Mouse (Mus musculus) monocyte, adult 5-6 weeks (primary cell): ENCODE measurements around the gene Rras2. TPM values are rescaled to one million over a fixed set of nuclear protein-coding genes. Genes with fewer than 3 reads are reported as not detected.
A peak's percentile ranks its signal among the peaks of the same experiment; 100 is the strongest.

Experiments used
- ATAC-seq: fragments of 153-309, 156-312 bp; replicated peaks from 2 replicates; pipeline ENCODE4 v1.8.0; 2017; ENCODE audit warnings: mild to moderate bottlenecking; ENCODE audit not compliant: low TSS enrichment, insufficient number of reproducible peaks, severe bottlenecking, poor library complexity, low FRiP score
- total RNA-seq: library from RNA; stranded (forward); fragments of 200-1000, 200-491, 200-594 nt; gene quantifications from 3 replicates; pipeline ENCODE4 v1.2.3, GENCODE M21; 2017

Gene Rras2
- total RNA-seq, 1 experiment from 2014 or later = 17.4 TPM

DNA sequence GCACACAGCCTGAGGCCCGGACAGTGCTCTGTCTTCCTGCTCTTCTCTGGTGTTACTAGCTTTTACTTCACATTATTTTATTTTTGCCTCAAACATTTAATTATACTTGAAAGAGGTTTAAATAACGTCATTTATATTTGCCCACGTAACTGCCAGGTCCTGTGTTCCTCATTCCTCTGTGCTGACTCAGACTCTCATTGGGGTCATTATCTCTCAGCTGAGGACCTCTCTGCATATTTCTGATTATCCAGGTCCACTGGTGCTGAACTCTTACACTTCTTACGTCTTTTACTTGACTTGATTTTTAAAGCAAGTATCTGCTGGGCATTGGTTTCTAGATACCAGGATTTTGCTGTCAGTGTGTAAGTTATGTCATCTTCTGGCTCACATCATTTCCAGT, 63.9 kb downstream of the Rras2 start:
- ATAC-seq = no peak

DNA sequence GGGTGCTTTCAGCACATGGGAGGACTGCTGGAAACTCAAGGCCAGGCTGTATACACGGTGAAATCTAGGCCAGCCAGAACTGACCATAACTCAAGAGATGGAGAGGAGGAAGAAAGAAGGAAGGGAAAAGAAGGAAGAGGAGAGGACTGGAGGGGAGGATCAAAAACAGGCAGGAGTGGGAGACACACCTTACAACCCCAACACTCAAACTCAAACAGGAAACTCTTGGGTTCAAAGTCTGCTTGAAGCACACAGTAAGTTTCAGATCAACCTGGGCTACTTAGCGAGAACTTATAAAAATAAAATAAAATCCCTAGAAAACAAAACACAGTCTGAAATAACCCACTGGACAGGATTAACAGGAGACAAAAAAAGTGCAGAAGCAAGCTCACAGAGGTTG, 71.8 kb downstream of the Rras2 start:
- no peak for ATAC-seq

DNA sequence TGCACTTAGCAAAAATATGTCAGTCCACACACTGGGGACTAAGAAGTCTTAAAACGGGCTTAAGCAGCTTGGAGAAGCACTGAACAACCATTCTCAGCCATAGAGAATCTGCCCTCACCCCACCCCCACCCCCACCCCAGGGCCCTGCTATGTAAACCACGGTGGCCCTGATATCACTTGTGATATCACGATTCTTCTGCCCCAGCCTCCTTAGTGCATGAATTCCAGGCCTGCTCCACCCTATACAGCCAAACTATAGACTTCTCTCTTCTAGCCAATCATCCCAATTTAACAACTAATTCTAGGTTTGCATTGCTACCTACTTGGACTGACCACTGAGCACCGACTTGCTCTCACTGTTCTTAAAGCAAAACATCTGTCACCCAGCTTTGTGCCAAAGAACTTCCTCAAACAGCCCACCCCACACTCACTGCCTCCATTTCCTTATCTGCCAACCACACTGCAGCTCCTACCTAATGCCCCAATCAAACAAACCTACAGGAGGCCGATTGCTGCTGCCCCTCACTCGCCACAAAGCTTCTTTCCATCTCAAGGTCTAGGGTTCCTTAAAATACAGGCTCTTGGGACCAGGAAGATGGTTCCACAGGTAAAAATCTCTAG, 73.5 kb downstream of the Rras2 start:
- ATAC-seq = no peak

DNA sequence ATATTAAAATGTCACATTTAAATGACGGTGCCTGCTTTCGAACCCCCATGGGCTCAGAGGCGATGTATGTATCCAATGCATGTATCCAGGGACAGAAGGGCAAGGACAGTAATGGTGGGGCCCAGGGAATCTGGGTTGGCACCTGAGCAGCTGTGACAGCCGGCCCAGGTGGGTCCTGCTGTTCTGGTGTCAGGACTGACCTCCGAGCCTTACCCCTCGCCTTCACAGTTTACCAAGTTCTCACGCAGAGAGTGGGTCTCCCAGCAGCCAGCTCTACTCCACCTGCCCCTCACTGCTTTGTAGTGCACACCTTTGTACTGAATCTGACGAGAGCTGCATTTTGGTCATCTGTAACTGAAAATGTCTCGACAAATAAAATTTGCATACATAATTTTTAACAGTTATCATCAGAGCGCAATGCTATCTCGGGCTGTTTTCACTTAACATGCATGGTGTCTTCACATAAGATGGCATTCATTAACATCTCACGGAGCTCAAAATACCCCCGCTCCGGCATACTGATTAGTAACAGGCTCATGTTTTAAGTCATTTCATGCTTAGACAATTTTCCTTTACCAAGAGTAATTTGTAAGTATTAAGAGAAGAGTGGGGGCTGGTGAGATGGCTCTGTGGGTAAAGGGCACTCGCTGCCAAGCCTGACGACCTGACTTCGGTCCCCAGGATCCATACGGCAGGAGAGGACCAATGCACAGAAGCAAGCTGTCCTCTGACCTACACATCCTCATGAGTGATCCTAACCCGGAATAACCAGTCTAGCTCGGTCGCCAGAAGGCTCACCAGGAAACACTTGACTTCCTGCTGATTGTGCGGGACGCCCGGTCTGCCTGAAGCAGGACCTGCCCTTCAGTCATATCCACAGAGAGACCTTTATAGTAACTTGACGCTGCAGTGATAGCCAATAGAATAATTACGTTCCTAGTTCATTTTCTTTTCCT, 74.3 kb downstream of the Rras2 start:
- no peak for ATAC-seq

DNA sequence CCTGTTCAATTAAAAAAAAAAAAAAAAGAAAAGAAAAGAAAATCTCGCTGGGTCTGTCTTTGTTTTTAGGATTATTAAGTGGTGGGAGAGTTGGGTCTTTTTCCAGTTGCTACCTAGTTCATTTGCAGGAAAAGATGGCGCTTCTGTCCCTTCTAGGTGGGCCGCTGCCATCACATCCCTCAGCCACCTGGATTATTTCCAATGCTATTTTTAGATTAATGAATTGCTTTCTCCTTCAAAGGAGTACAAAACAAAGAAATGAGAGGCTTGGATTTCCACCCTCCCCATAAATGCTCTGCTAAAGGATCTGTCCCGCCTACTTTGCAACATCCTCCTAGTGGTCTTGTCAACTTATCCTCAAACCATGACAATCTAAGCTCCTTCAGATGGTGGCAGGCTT, 76.2 kb downstream of the Rras2 start:
- no peak for ATAC-seq

DNA sequence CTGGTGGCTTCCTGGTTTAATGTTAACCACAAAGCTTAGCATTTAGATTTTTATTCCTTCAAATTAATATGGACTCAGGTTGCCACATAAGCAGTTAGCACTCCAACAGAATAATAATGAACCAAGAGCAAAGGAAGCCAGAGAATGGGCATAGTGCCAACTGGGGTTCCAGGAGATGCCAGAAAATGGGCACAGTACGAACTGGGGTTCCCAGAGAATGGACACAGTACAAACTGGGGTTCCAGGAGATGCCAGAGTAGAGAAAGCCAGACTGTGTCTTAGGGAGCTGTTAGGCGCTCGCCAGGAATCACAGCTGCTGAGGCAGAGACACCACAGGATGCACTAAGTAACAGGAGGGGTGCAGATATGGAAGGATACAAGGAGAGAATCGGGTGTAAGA, 80.3 kb downstream of the Rras2 start:
- no peak for ATAC-seq

DNA sequence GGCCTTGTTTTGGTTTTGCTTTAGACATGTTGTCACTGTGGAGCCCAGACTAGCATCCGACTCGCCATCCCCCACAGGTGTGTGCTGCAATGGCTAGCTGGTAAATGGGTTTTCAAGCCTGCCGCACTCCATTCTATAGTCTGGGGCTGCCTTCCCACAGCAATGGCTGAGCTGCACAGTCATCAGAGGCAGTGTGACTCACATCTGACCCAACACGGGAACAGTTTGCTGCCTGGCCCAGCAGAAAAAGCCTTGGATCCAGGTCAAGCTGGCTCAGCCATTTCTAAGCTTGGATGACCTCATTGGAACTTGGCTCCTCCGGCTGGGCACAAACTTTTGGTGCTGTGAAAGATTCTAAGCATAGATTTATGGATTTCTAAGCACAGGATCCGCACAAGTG, 88.0 kb downstream of the Rras2 start:
- ATAC-seq = no peak

DNA sequence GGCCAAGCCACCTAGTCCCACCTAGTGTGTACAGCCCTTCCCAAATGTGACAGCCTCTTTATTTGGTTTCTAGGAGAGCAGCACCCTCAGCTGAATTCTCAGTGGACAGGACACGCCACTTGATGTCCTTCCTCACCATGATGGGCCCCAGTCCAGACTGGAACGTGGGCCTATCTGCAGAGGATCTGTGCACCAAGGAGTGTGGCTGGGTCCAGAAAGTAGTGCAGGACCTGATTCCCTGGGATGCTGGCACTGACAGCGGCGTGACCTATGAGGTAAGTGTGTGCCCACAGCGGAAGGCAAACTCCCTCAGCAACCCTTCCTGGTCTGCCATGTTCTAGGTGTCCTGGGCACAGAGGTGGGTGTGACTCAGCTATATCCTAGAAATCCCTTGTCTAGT, 88.8 kb downstream of the Rras2 start:
- ATAC-seq = no peak; the same call in 1 of the 2 replicates

DNA sequence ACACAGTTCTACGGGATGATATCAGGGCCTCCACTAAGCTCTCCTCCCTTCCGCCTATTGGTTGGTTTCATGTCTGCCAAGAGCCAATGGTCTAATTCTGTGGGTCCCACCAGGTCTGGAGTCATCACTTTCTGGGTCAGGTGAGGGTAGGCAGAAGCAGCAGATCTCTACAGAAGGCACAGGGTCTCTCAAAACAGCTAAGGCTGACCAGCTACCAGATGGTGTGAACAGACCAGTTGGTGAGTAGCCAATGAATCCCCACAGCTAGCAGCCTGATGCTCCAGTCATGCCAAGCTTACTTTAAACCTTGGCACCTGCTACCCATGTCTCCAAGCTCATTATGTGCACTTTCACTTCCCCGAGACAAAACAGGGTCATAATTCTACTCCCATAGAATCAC, 90.2 kb downstream of the Rras2 start:
- no peak for ATAC-seq

DNA sequence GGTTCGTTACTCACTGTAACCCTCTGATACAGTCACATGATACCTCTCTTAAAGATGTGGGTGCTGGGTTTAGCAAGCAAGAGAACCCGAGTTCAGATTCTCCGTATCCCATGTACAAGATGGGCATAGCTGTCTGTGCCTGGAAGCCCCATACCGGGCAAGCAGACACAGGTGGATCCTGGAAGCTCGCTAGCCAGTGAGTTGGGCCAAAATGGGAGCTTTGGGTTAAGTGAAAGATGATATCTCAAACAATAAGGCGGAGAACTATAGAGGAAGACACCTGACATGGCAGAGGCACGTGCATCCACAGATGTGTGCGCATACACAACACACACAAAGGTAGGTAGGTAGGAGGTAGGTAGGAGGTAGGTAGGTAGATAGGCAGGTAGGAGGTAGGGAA, 90.7 kb downstream of the Rras2 start:
- ATAC-seq = no peak

DNA sequence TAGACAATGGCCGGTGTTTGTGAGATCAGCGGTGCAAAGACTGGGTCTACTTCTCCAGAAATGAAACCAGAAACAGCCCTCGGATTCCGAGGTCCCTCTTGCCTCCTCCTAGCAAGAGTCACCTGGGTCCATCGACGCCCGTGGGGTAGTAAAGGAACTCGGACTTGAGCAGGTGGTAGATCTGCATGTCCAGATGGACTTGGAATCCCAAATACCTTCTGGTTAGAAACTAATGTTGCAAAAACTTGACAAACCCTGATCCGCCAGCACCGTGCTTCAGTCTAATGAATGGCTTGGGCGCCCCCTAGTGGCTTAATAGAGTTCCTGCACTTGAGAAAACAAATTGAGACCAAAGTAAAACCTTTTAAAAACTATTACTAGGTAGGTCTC, 96.9 kb downstream of the Rras2 start:
- 0 out of 2 replicates have a peak, but pooled peaks have one; percentile 46 for ATAC-seq

DNA sequence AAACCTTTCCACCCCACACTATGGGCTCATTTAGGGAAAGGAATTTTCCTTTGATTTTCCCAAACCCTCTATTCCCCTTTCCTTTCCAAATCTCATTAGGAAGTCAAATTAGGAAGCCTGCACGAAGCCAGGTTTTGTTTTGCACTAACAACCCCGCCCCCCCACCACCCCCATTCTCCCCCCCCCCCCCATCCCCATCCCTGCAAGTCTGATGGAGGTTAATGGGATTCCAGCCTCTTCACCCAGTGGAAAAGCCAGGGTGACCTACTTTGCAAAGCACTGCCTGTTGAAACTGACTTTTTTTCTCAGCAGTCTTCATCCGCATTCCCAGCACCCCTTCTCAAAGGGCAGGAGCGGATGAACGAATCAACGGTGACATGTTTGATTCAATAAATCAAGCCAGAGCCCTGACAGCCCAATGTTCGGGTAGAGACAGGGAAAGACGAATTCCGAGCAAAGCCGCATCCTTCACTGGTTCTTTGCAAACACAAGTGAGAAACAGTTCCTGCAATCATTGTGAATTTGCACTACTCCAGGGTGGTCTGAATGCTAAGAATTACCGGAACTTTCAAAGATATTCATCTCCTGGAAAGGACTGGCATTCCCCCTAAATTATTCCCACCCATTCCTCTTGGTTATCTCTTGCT, 97.4 kb downstream of the Rras2 start:
- no peak for ATAC-seq

DNA sequence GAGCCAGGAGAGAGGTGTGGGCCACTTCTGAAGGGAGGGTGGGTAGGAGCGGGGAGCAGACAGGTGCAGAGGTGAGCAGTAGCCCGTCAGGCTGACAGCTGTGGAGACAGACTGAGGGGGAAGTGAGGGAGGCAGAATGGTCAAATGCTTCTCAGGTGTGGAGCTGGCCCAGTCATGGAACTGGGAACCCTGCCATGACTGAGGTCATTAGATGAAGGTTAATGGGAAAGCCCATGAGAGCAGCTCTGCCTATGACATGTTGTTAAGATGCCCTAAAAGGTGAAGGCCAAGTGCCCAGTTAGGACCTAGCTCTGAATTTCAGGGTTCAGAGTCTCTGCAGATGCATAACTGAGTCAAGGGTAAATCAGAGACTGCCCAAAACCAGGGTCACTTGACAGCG, 98.7 kb downstream of the Rras2 start:
- no peak for ATAC-seq

DNA sequence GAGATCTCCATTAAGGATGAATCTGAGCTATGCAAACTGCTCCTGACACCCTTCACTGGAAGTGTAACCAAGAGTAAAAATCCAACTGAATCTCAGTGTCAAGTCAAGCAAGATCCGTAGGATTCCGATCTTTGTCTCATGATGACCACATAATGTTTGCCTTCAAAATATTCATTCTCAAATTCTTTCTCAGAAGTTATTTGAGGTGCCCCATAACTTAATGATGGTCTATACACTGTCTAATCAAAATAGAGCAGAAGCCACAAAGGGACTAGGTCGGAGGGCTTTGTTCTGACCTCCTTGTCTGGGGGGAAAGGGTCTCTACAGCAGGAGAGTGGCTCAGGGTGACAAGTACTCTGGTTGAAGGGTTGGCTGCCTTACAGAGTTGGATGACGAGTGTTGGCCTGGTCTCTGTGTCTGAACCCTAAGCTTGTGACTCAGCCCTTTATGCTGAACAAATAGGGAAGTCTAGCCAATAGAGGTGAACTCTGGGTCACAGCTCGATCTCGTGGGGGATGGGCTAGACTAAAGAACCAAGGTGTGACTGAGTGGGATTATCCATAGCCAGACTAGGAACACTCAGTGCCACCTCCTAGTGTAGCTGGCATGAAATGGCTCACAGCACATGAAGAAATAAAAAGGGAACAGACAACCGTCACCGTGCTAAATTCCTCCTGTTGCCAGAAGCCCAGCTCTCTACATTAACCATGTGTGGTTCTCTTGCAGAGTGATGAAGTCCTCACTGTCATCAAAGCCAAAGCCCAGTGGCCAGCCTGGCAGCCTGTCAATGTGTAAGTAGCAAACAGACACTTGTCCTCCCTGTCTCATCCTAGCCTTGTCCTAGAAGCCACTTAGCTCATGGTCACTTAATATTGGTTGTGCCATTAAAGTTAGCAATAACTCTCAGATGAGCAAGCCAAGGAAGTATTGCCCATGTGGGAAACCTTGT, 101.3 kb downstream of the Rras2 start:
- 0 out of 2 replicates have a peak, but pooled peaks have one; percentile 20 for ATAC-seq

DNA sequence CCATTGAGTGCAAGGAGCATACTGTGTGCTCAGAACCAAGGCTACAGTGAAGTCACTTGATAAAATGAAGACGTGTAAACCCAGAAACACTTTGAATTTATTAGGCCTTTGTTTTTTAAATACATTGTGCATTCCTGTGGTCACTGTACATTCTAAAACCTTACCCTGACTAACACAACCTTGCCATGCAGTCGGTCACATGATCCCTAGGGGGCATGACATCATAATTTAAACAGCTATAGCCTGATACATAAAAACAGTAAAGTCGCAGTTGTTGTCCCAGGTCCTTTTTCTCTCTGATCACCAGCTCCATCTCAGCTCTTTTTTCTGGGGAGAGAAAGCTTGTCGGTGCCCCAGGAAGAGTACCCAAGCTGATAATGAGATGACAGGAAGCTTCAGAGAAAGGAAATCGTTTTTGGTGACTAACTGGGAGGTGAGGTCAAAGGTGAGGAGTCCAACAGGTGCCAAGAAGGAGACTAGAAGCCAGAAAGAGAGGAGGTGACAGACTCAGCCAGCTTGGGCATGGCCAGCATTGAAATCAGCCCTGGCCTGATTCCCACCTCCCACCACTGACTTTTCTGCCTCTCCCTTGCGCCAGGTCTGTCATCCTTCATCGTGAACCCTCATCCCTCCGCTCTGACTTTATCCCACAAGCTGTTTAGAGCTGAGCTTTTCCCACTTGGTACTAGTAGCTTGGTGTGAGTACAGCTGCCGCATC, 105.7 kb downstream of the Rras2 start:
- no peak for ATAC-seq

DNA sequence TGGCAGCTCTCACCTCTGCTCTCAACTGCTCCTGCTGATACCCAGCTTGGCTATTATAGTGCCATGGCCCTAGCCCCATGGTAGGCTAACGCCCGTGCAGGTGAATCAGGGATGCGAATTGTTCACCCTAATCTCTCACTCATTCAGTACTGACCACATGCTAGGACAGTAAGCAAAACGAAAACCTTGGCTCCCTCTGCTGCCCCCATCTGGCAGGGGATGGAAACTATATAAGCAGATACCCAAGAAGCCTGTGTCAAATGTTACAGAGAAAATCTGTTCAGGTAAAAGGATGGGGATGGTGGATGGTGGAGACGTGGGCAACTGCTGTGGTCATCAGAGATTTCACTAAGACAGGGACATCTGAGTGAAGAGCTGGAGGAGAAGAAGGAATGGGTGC, 110.0 kb downstream of the Rras2 start:
- ATAC-seq = 0 out of 2 replicates have a peak, but pooled peaks have one; percentile 32

DNA sequence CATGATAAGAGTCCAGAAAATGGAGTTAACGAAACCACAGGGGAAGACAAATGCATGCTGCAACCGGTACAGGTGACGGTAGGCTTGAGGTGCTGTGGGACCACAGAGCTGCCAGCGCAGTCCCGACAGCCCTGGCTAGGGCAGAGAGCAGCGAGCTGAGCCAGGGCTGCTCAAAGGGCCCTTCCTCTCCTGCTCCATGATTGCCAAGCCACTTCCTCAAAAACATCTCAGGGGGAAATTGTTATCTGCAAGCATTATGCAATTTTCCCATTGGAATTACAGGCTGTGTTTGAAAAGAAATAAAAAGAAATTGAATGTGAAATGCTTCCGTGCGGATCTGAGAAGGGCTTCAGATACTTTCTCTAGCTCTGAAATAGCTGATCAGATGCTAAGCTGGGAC, 111.1 kb downstream of the Rras2 start:
- ATAC-seq = no peak

DNA sequence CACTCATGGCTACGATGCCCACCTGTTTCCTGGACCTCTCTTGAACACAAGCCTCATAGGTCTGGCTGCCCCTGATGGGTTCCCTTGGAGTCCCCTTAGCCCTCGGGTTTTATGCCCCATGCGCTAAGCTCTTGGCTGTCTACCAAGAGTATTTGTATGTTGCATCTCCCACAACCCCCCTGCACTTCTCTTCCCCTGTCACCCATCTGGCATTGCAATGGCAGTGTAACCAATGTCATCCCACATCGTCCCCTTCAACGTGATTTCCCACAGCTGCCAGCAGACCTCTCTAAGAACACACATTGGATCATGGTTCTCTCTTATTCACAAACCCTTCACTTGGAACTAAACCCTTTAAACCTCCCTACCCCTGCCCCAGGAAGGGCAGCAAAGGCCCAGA, 112.1 kb downstream of the Rras2 start:
- no peak for ATAC-seq
